In the genomic region with DNA sequence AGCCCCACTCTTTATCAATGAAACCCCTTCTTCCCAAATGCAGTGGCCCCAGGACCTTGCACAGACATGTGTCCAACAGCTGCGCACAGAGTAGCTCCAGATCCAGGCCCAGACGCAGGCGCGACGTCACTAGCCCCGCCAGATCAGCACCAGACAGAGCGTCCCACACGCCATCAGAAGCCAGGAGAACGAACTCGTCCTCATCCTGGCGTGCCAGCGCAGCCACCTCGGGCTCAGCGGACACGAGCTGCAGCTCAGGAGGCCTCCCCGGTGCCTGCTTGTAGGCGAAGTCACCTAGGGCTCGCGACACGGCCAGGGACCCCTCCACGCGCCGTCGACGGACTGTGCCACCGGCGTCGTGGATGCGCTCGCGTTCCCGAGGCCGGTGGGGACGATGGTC, we compare ENCODE assay signal across 8 mouse cellular contexts. TPM values are rescaled to one million over a fixed set of nuclear protein-coding genes. Genes with fewer than 3 reads are reported as not detected.
DNase-seq lines count a peak whose midpoint lies in the region; ATAC-seq and TF ChIP-seq lines count a peak whose summit lies in the region.
"Had no signal": no experiment of that assay in that cellular context is flagged by ENCODE, and none has a peak within 500 bp of the region (broad histone marks: within the 10 kb centered on the region; RNA-seq: fewer than 3 reads in every experiment).

No protein-coding gene starts in this region.

- DNase-seq in midbrain, embryonic 11.5 days (ENCODE audit: low spot score, missing footprints), result peak; percentile 89
- no peak for DNase-seq in left cerebral cortex, adult 11 months (ENCODE audit: low spot score)
- DNase-seq in gastrocnemius, postnatal 25 days, result no peak
- DNase-seq in thymus, postnatal 0 days (ENCODE audit: low spot score), result no peak
- DNase-seq: adrenal gland, postnatal 14 days had no signal

- no peaks in the 10 kb centered on the region for H3K36me3 ChIP-seq in E14TG2a.4 (ENCODE audit: insufficient read depth, low read length)
- no peaks in the 10 kb centered on the region for H3K36me3 ChIP-seq in ES-Bruce4 (ENCODE audit: control insufficient read depth, insufficient read depth, low read length, poor library complexity, severe bottlenecking)
- H3K36me3 ChIP-seq in hindbrain, embryonic 12.5 days, result no peaks in the 10 kb centered on the region
- H3K36me3 ChIP-seq in midbrain, embryonic 11.5 days (ENCODE audit: control insufficient read depth, insufficient read depth, low read length), result no peaks in the 10 kb centered on the region

- H3K4me1 ChIP-seq in E14TG2a.4 (replicated peaks; ENCODE audit: low read depth, low read length) (peaks cover 44% of the 10 kb centered on the region), ES-Bruce4 (ENCODE audit: control insufficient read depth, insufficient read depth, low read length) (no peaks in the 10 kb centered on the region)
- peaks cover 14% of the 10 kb centered on the region for H3K4me1 ChIP-seq in hindbrain, embryonic 12.5 days
- peaks cover 10% of the 10 kb centered on the region for H3K4me1 ChIP-seq in midbrain, embryonic 11.5 days (ENCODE audit: control insufficient read depth, insufficient read depth, low read length)

- peak overlapping the region; percentile 70 for H3K9ac ChIP-seq in ES-Bruce4 (ENCODE audit: low read depth, poor library complexity, severe bottlenecking)
- H3K9ac ChIP-seq in hindbrain, embryonic 12.5 days, result no peak overlapping the region
- H3K9ac ChIP-seq in midbrain, embryonic 11.5 days (ENCODE audit: low read length), result no peak overlapping the region

- peak overlapping the region; percentile 49 for H3K4me2 ChIP-seq in hindbrain, embryonic 12.5 days (replicated peaks)
- peak overlapping the region; percentile 39 for H3K4me2 ChIP-seq in midbrain, embryonic 11.5 days

- H3K4me3 ChIP-seq in E14TG2a.4 (replicated peaks; ENCODE audit: low read length), result peak overlapping the region; percentile 87
- H3K4me3 ChIP-seq in ES-Bruce4 (ENCODE audit: low read depth, low read length), result peak overlapping the region; percentile 73
- peak overlapping the region; percentile 31 for H3K4me3 ChIP-seq in hindbrain, embryonic 12.5 days
- peak overlapping the region; percentile 20 for H3K4me3 ChIP-seq in midbrain, embryonic 11.5 days (ENCODE audit: low read depth, low read length)

- H3K27me3 ChIP-seq in E14TG2a.4 (ENCODE audit: insufficient read depth, low read length) (peaks cover 29% of the 10 kb centered on the region), ES-Bruce4 (ENCODE audit: control insufficient read depth, insufficient read depth, low read length, poor library complexity, severe bottlenecking) (no peaks in the 10 kb centered on the region)
- peaks cover 56% of the 10 kb centered on the region for H3K27me3 ChIP-seq in hindbrain, embryonic 12.5 days
- H3K27me3 ChIP-seq in midbrain, embryonic 11.5 days (ENCODE audit: control insufficient read depth, insufficient read depth, low read length), result peaks cover 30% of the 10 kb centered on the region

- H3K9me3 ChIP-seq in E14TG2a.4 (ENCODE audit: low read length) (no peaks in the 10 kb centered on the region), ES-Bruce4 (replicated peaks; ENCODE audit: control insufficient read depth, insufficient read depth, low read length, poor library complexity, severe bottlenecking) (no peaks in the 10 kb centered on the region)
- H3K9me3 ChIP-seq in hindbrain, embryonic 12.5 days (replicated peaks), result no peaks in the 10 kb centered on the region
- no peaks in the 10 kb centered on the region for H3K9me3 ChIP-seq in midbrain, embryonic 11.5 days (ENCODE audit: control insufficient read depth, low read length)

- no peak for TF ChIP-seq POLR2A in ES-Bruce4 (IDR thresholded peaks at IDR 0.05; ENCODE audit: insufficient read depth, low read length)

- no peak for TF ChIP-seq CTCF in E14TG2a.4 (conservative IDR thresholded peaks at IDR 0.05; ENCODE audit: low read length)
- no peak for TF ChIP-seq CTCF in ES-Bruce4 (IDR thresholded peaks at IDR 0.05; ENCODE audit: low read depth, low read length)

- no peak for ATAC-seq in hindbrain, embryonic 12.5 days (ENCODE audit: low FRiP score)
- ATAC-seq in midbrain, embryonic 11.5 days (ENCODE audit: low FRiP score), result no peak

- no peak for TF ChIP-seq EP300 in ES-Bruce4 (IDR thresholded peaks at IDR 0.05; ENCODE audit: insufficient read depth, low read depth, low read length)

- 2% methylated on average over 34 of the region's 34 CpGs for WGBS in hindbrain, embryonic 12.5 days
- WGBS in midbrain, embryonic 11.5 days, result 3% methylated on average over 34 of the region's 34 CpGs

- no peak overlapping the region for H3K27ac ChIP-seq in ES-Bruce4 (ENCODE audit: insufficient read depth, low read length)
- no peak overlapping the region for H3K27ac ChIP-seq in hindbrain, embryonic 12.5 days
- H3K27ac ChIP-seq in midbrain, embryonic 11.5 days (ENCODE audit: low read depth, low read length), result no peak overlapping the region

RNA-seq across cellular contexts. Expression of gene Ppm1n, which starts 0.8 kb away (rescaled TPM):
- 5.7 and 6.1 TPM in 2 replicates for polyA plus RNA-seq in ES-Bruce4 (2011; ENCODE audit: insufficient read depth, insufficient read length, low read depth, missing spikeins)
- 0.17 TPM in 1 of 2 replicates, not detected in the other for polyA plus RNA-seq in hindbrain, embryonic 12.5 days (2016; fragmentation: Nextera tagmentation; extraction: Ambion mirVana)
- polyA plus RNA-seq in midbrain, embryonic 11.5 days (2014; fragmentation: Nextera tagmentation; extraction: Ambion mirVana), result 0.18 and 0.50 TPM in 2 replicates
- not detected for total RNA-seq in gastrocnemius, postnatal 25 days (2021)
- 0.27 and 0.30 TPM in 2 replicates for polyA plus RNA-seq in thymus, postnatal 0 days (2015; fragmentation: Nextera tagmentation; extraction: Ambion mirVana)

RNA-seq across cellular contexts. Expression of gene Rtn2, which starts 3.4 kb away (rescaled TPM):
- 14.3 and 15.3 TPM in 2 replicates for polyA plus RNA-seq in ES-Bruce4 (2011; ENCODE audit: insufficient read depth, insufficient read length, low read depth, missing spikeins)
- polyA plus RNA-seq in hindbrain, embryonic 12.5 days (2016; fragmentation: Nextera tagmentation; extraction: Ambion mirVana), result 67.8 and 68.0 TPM in 2 replicates
- 48.5 and 53.2 TPM in 2 replicates for polyA plus RNA-seq in midbrain, embryonic 11.5 days (2014; fragmentation: Nextera tagmentation; extraction: Ambion mirVana)
- total RNA-seq in gastrocnemius, postnatal 25 days (2021), result 100 to 1,000 TPM; 943 to 950 TPM
- polyA plus RNA-seq in thymus, postnatal 0 days (2015; fragmentation: Nextera tagmentation; extraction: Ambion mirVana), result 1.6 and 2.2 TPM in 2 replicates

RNA-seq across cellular contexts. Expression of gene Vasp, which starts 7.4 kb away (rescaled TPM):
- polyA plus RNA-seq in ES-Bruce4 (2011; ENCODE audit: insufficient read depth, insufficient read length, low read depth, missing spikeins), result 75.7 and 90.0 TPM in 2 replicates
- 52.7 and 60.3 TPM in 2 replicates for polyA plus RNA-seq in hindbrain, embryonic 12.5 days (2016; fragmentation: Nextera tagmentation; extraction: Ambion mirVana)
- 46.0 and 46.9 TPM in 2 replicates for polyA plus RNA-seq in midbrain, embryonic 11.5 days (2014; fragmentation: Nextera tagmentation; extraction: Ambion mirVana)
- total RNA-seq in gastrocnemius, postnatal 25 days (2021), result 10 to 100 TPM; 16.3 to 18.0 TPM
- polyA plus RNA-seq in thymus, postnatal 0 days (2015; fragmentation: Nextera tagmentation; extraction: Ambion mirVana), result 74.3 and 75.3 TPM in 2 replicates

RNA-seq across cellular contexts. Expression of gene Fosb, which starts 30.8 kb away (rescaled TPM):
- polyA plus RNA-seq in ES-Bruce4 (2011; ENCODE audit: insufficient read depth, insufficient read length, low read depth, missing spikeins), result 0.68 and 1.1 TPM in 2 replicates
- polyA plus RNA-seq in hindbrain, embryonic 12.5 days (2016; fragmentation: Nextera tagmentation; extraction: Ambion mirVana), result 0.10 TPM in 1 of 2 replicates, not detected in the other
- 0.04 TPM in 1 of 2 replicates, not detected in the other for polyA plus RNA-seq in midbrain, embryonic 11.5 days (2014; fragmentation: Nextera tagmentation; extraction: Ambion mirVana)
- under 1 TPM; 0.43 to 0.64 TPM for total RNA-seq in gastrocnemius, postnatal 25 days (2021)
- polyA plus RNA-seq in thymus, postnatal 0 days (2015; fragmentation: Nextera tagmentation; extraction: Ambion mirVana), result 0.19 and 0.21 TPM in 2 replicates

RNA-seq across cellular contexts. Expression of gene Opa3, which starts 50.9 kb away (rescaled TPM):
- polyA plus RNA-seq in ES-Bruce4 (2011; ENCODE audit: insufficient read depth, insufficient read length, low read depth, missing spikeins), result 22.3 and 24.8 TPM in 2 replicates
- 41.1 and 41.7 TPM in 2 replicates for polyA plus RNA-seq in hindbrain, embryonic 12.5 days (2016; fragmentation: Nextera tagmentation; extraction: Ambion mirVana)
- 42.4 and 44.0 TPM in 2 replicates for polyA plus RNA-seq in midbrain, embryonic 11.5 days (2014; fragmentation: Nextera tagmentation; extraction: Ambion mirVana)
- 10 to 100 TPM; 39.4 to 41.3 TPM for total RNA-seq in gastrocnemius, postnatal 25 days (2021)
- 25.4 and 25.7 TPM in 2 replicates for polyA plus RNA-seq in thymus, postnatal 0 days (2015; fragmentation: Nextera tagmentation; extraction: Ambion mirVana)

Comparison
In these comparisons a context has a peak if more than half of its experiments do, and no peak if none do; other contexts are left out.
1. H3K4me3 ChIP-seq: peak in every context shown above with its lines; median percentile 87 in E14TG2a.4; 73 in ES-Bruce4; 31 in hindbrain, embryonic 12.5 days; 20 in midbrain, embryonic 11.5 days.